Mouse (Mus musculus) erythroblast, embryonic 14.5 days (primary cell): Measurements from ENCODE around the gene Otud7b.

ENCODE experiments used
- GATA1 ChIP-seq: IDR thresholded peaks from 2 replicates; pipeline ENCODE4 v1.6.1; 2012; ENCODE audit warnings: low read length, inconsistent platforms, mixed read lengths
- TAL1 ChIP-seq: IDR thresholded peaks from 3 replicates; pipeline ENCODE4 v1.6.1; 2012; ENCODE audit warnings: low read length, inconsistent platforms, mixed read lengths

- TF ChIP-seq TAL1 (no peak), GATA1 (no peak)
These were observed 28.2 kb downstream of the Otud7b start for GRCm38 (mm10) chr3:96132478-96132877.
